18 mouse cellular contexts compared by ENCODE assay signal in the genomic region with DNA sequence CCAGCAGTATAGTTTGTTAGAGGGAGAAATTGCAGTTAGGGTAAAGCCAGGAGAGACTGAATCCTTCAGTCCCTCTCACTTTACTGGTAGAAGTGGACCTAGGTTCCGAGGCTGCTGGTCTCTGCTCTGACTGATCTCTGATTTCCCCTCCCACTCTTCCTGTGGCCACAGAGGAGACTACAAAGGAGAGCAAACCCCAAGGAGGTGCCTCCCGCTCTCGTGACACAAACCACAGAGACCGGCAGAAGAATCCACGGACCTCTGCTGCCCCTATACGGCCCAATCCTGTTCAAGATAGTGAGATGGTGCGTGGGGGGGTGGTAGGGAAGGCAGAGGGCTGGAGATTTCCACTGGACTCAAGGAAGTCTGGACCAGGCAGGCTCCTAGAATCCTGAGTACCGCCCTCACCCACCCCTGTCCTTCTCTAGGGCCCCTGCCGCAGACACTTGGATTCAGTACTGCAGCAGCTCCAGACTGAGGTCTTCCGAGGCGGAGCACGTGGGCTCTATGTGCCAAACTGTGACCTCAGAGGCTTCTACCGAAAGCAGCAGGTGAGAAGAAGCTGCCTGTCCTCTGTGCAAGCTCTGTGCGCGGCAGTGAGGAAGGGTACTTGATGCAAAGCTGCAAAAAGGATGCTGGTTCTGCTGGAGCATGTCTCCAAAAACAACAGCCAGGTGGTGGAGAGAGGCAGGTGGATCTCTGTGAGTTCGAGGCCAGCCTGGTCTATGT. TPM values are rescaled to one million over a fixed set of nuclear protein-coding genes. Genes with fewer than 3 reads are reported as not detected.
DNase-seq lines count a peak whose midpoint lies in the region; ATAC-seq lines count a peak whose summit lies in the region.
"Had no signal": no experiment of that assay in that cellular context is flagged by ENCODE, and none has a peak within 500 bp of the region (broad histone marks: within the 10 kb centered on the region; RNA-seq: fewer than 3 reads in every experiment).

No protein-coding gene starts in this region.

- H3K36me3 ChIP-seq in hindbrain, embryonic 12.5 days, result no peaks in the 10 kb centered on the region
- no peaks in the 10 kb centered on the region for H3K36me3 ChIP-seq in hindbrain, embryonic 11.5 days (ENCODE audit: control insufficient read depth, insufficient read depth, low read length)
- no peaks in the 10 kb centered on the region for H3K36me3 ChIP-seq in lung, embryonic 16.5 days (ENCODE audit: control insufficient read depth, insufficient read depth, low read length)
- H3K36me3 ChIP-seq: embryonic facial prominence, embryonic 13.5 days; heart, embryonic 12.5 days; hindbrain, embryonic 10.5 days; liver, embryonic 15.5 days had no signal

- peaks cover 11% of the 10 kb centered on the region for H3K4me1 ChIP-seq in hindbrain, embryonic 12.5 days
- H3K4me1 ChIP-seq in hindbrain, embryonic 11.5 days (replicated peaks; ENCODE audit: control insufficient read depth, insufficient read depth, low read length), result no peaks in the 10 kb centered on the region; the same call in 1 of the 2 replicates
- H3K4me1 ChIP-seq in lung, embryonic 16.5 days (replicated peaks; ENCODE audit: control insufficient read depth, insufficient read depth, low read length), result peaks cover 28% of the 10 kb centered on the region

- no peaks in the 10 kb centered on the region for H3K9me3 ChIP-seq in hindbrain, embryonic 12.5 days (replicated peaks)
- H3K9me3 ChIP-seq in hindbrain, embryonic 11.5 days (ENCODE audit: control insufficient read depth, low read length), result no peaks in the 10 kb centered on the region
- H3K9me3 ChIP-seq in lung, embryonic 16.5 days (ENCODE audit: control insufficient read depth, low read length), result no peaks in the 10 kb centered on the region
- H3K9me3 ChIP-seq: embryonic facial prominence, embryonic 13.5 days; heart, embryonic 12.5 days; hindbrain, embryonic 10.5 days; liver, embryonic 15.5 days had no signal

- peaks cover 32% of the 10 kb centered on the region for H3K27me3 ChIP-seq in hindbrain, embryonic 12.5 days
- peaks cover 30% of the 10 kb centered on the region for H3K27me3 ChIP-seq in hindbrain, embryonic 11.5 days (ENCODE audit: control insufficient read depth, insufficient read depth, low read length)
- peaks cover 14% of the 10 kb centered on the region for H3K27me3 ChIP-seq in lung, embryonic 16.5 days (ENCODE audit: control insufficient read depth, insufficient read depth, low read depth, low read length)

- H3K4me3 ChIP-seq in hindbrain, embryonic 12.5 days, result no peak overlapping the region
- no peak overlapping the region for H3K4me3 ChIP-seq in hindbrain, embryonic 11.5 days (ENCODE audit: low read depth, low read length)
- H3K4me3 ChIP-seq in lung, embryonic 16.5 days (ENCODE audit: low read length), result no peak overlapping the region
- H3K4me3 ChIP-seq: embryonic facial prominence, embryonic 13.5 days; heart, embryonic 12.5 days; hindbrain, embryonic 10.5 days; liver, embryonic 15.5 days had no signal

- no peak for DNase-seq in hindbrain, embryonic 11.5 days (ENCODE audit: low spot score)
- DNase-seq in lung, postnatal 14 days, result no peak
- peak; percentile 59 to 69 for DNase-seq in natural killer cell, adult 2 months (ENCODE audit: low spot score in 2 of 2)
- no peak for DNase-seq in layer of hippocampus, adult 8-10 months (ENCODE audit: low spot score in 2 of 2)
- DNase-seq: adrenal gland, adult 2 months; gastrocnemius, postnatal 14 days; kidney, adult 18-20 months; layer of hippocampus, adult 9-11 months had no signal

- 0 out of 2 replicates have a peak overlapping the region, but pooled peaks have one; percentile 32 for H3K9ac ChIP-seq in hindbrain, embryonic 12.5 days
- no peak overlapping the region for H3K9ac ChIP-seq in hindbrain, embryonic 11.5 days (ENCODE audit: low read depth, low read length)
- peak overlapping the region; percentile 26; the same call in 1 of the 2 replicates for H3K9ac ChIP-seq in lung, embryonic 16.5 days (ENCODE audit: low read length)
- H3K9ac ChIP-seq: embryonic facial prominence, embryonic 13.5 days; heart, embryonic 12.5 days; liver, embryonic 15.5 days had no signal

- no peak overlapping the region for H3K4me2 ChIP-seq in hindbrain, embryonic 12.5 days (replicated peaks)
- H3K4me2 ChIP-seq in hindbrain, embryonic 11.5 days (replicated peaks; ENCODE audit: low read depth, low read length), result no peak overlapping the region
- no peak overlapping the region for H3K4me2 ChIP-seq in lung, embryonic 16.5 days (ENCODE audit: low read depth, low read length)
- H3K4me2 ChIP-seq: embryonic facial prominence, embryonic 13.5 days; heart, embryonic 12.5 days; liver, embryonic 15.5 days had no signal

- no peak for ATAC-seq in hindbrain, embryonic 12.5 days (ENCODE audit: low FRiP score)
- no peak for ATAC-seq in hindbrain, embryonic 11.5 days (ENCODE audit: low FRiP score)
- ATAC-seq in lung, embryonic 16.5 days (ENCODE audit: low read depth), result no peak
- ATAC-seq in activated CD4-positive, CD25-positive, alpha-beta regulatory T cell, adult 4 months, result peak; percentile 26
- ATAC-seq: forebrain, embryonic 14.5 days had no signal

- no peak overlapping the region for H3K27ac ChIP-seq in hindbrain, embryonic 12.5 days
- no peak overlapping the region for H3K27ac ChIP-seq in hindbrain, embryonic 11.5 days (ENCODE audit: low read depth, low read length)
- no peak overlapping the region for H3K27ac ChIP-seq in lung, embryonic 16.5 days (ENCODE audit: low read length)
- H3K27ac ChIP-seq: embryonic facial prominence, embryonic 13.5 days; hindbrain, embryonic 10.5 days; macrophage had no signal

- 73% methylated on average over 16 of the region's 16 CpGs for WGBS in hindbrain, embryonic 12.5 days
- WGBS in hindbrain, embryonic 11.5 days, result 72% methylated on average over 16 of the region's 16 CpGs
- WGBS in lung, embryonic 16.5 days, result 50% methylated on average over 16 of the region's 16 CpGs

RNA-seq across cellular contexts. Expression of a gene that starts 2.5 kb away (rescaled TPM):
- polyA plus RNA-seq in hindbrain, embryonic 12.5 days (2016; fragmentation: Nextera tagmentation; extraction: Ambion mirVana), result 0.09 TPM in 1 of 2 replicates, not detected in the other
- polyA plus RNA-seq in hindbrain, embryonic 11.5 days (2014; fragmentation: Nextera tagmentation; extraction: Ambion mirVana), result 0.13 and 0.17 TPM in 2 replicates
- polyA plus RNA-seq in lung, embryonic 16.5 days (2015; fragmentation: Nextera tagmentation; extraction: Ambion mirVana), result 0.30 and 0.50 TPM in 2 replicates
- polyA plus RNA-seq in activated CD4-positive, CD25-positive, alpha-beta regulatory T cell, adult 4 months (2017; shearing (Covaris generic)), result 1 to 10 TPM; 1.2 to 1.5 TPM
- under 1 TPM in 2 of 4 experiments, not detected in 2; 0.20 to 0.39 TPM for total RNA-seq in layer of hippocampus, adult 8-10 months (2022)
- total RNA-seq: left cerebral cortex, postnatal 14 days had no signal
- polyA plus RNA-seq: embryonic facial prominence, embryonic 13.5 days; forebrain, embryonic 14.5 days had no signal

RNA-seq across cellular contexts. Expression of a gene that starts 3.7 kb away (rescaled TPM):
- polyA plus RNA-seq in hindbrain, embryonic 12.5 days (2016; fragmentation: Nextera tagmentation; extraction: Ambion mirVana), result 0.42 TPM in 1 of 2 replicates, not detected in the other
- 0.31 TPM in 1 of 2 replicates, not detected in the other for polyA plus RNA-seq in hindbrain, embryonic 11.5 days (2014; fragmentation: Nextera tagmentation; extraction: Ambion mirVana)
- 25.8 and 34.5 TPM in 2 replicates for polyA plus RNA-seq in lung, embryonic 16.5 days (2015; fragmentation: Nextera tagmentation; extraction: Ambion mirVana)
- polyA plus RNA-seq in activated CD4-positive, CD25-positive, alpha-beta regulatory T cell, adult 4 months (2017; shearing (Covaris generic)), result under 1 TPM in 1 of 2 experiments, not detected in 1; 0.81 TPM
- 10 to 100 TPM; 11.2 to 13.6 (median 12.7) TPM for total RNA-seq in layer of hippocampus, adult 8-10 months (2022)
- polyA plus RNA-seq: hindbrain, embryonic 10.5 days; macrophage had no signal

RNA-seq across cellular contexts. Expression of a gene that starts 11.8 kb away (rescaled TPM):
- polyA plus RNA-seq in hindbrain, embryonic 12.5 days (2016; fragmentation: Nextera tagmentation; extraction: Ambion mirVana), result 28.1 and 29.2 TPM in 2 replicates
- 10.1 and 11.9 TPM in 2 replicates for polyA plus RNA-seq in hindbrain, embryonic 11.5 days (2014; fragmentation: Nextera tagmentation; extraction: Ambion mirVana)
- 21.2 and 22.7 TPM in 2 replicates for polyA plus RNA-seq in lung, embryonic 16.5 days (2015; fragmentation: Nextera tagmentation; extraction: Ambion mirVana)
- 10 to 100 TPM; 19.5 to 42.0 TPM for polyA plus RNA-seq in activated CD4-positive, CD25-positive, alpha-beta regulatory T cell, adult 4 months (2017; shearing (Covaris generic))
- total RNA-seq in layer of hippocampus, adult 8-10 months (2022), result 100 to 1,000 TPM; 144 to 152 (median 146) TPM

RNA-seq across cellular contexts. Expression of a gene that starts 47.6 kb away (rescaled TPM):
- 21.8 and 22.7 TPM in 2 replicates for polyA plus RNA-seq in hindbrain, embryonic 12.5 days (2016; fragmentation: Nextera tagmentation; extraction: Ambion mirVana)
- 8.0 and 11.8 TPM in 2 replicates for polyA plus RNA-seq in hindbrain, embryonic 11.5 days (2014; fragmentation: Nextera tagmentation; extraction: Ambion mirVana)
- 68.5 and 72.8 TPM in 2 replicates for polyA plus RNA-seq in lung, embryonic 16.5 days (2015; fragmentation: Nextera tagmentation; extraction: Ambion mirVana)
- 1 to 10 TPM; 1.5 to 2.9 TPM for polyA plus RNA-seq in activated CD4-positive, CD25-positive, alpha-beta regulatory T cell, adult 4 months (2017; shearing (Covaris generic))
- total RNA-seq in layer of hippocampus, adult 8-10 months (2022), result 10 to 100 TPM; 22.4 to 26.9 (median 24.8) TPM

RNA-seq across cellular contexts. Expression of a gene that starts 55.2 kb away (rescaled TPM):
- polyA plus RNA-seq in hindbrain, embryonic 12.5 days (2016; fragmentation: Nextera tagmentation; extraction: Ambion mirVana), result 111 and 113 TPM in 2 replicates
- 49.7 and 63.8 TPM in 2 replicates for polyA plus RNA-seq in hindbrain, embryonic 11.5 days (2014; fragmentation: Nextera tagmentation; extraction: Ambion mirVana)
- polyA plus RNA-seq in lung, embryonic 16.5 days (2015; fragmentation: Nextera tagmentation; extraction: Ambion mirVana), result 64.0 and 67.0 TPM in 2 replicates
- 10 to 100 TPM; 21.5 to 23.1 TPM for polyA plus RNA-seq in activated CD4-positive, CD25-positive, alpha-beta regulatory T cell, adult 4 months (2017; shearing (Covaris generic))
- total RNA-seq in layer of hippocampus, adult 8-10 months (2022), result 10 to 100 TPM; 74.5 to 85.4 (median 79.0) TPM

Comparison
In these comparisons a context has a peak if more than half of its experiments do, and no peak if none do; other contexts are left out.
1. DNase-seq: peak in natural killer cell, adult 2 months (2 of 2); none in hindbrain, embryonic 11.5 days (single experiment), lung, postnatal 14 days (single experiment) and layer of hippocampus, adult 8-10 months (0 of 2).
2. RNA of a gene that starts 3.7 kb away (polyA plus RNA-seq): 25.8 to 34.5 TPM in lung, embryonic 16.5 days; 0.81 TPM in activated CD4-positive, CD25-positive, alpha-beta regulatory T cell, adult 4 months, 0.31 TPM in hindbrain, embryonic 11.5 days and 0.42 TPM in hindbrain, embryonic 12.5 days; every median in the first group is over 10 times any median in the second.